Mouse (Mus musculus) midbrain, embryonic 11.5 days (tissue): Measurements from ENCODE around the gene Tnnt3. TPM values are rescaled to one million over a fixed set of nuclear protein-coding genes. Genes with fewer than 3 reads are reported as not detected.
A peak's percentile ranks its signal among the peaks of the same experiment; 100 is the strongest.

Experiments used
- ATAC-seq: fragments of 200-750 bp; cut with Nextera tagmentation; 2 replicates; pipeline ENCODE4 v1.8.0; 2017; ENCODE audit warnings: moderate TSS enrichment, moderate library complexity; ENCODE audit not compliant: low FRiP score
- DNase-seq: peaks from one replicate; pipeline ENCODE4 v3.0.0; 2015; ENCODE audit warnings: low spot score; ENCODE audit errors: missing footprints
- H3K27ac ChIP-seq: fragments of 300-500 bp; sonication (generic); 2 replicates; pipeline ENCODE4 v1.5.1; 2014; ENCODE audit warnings: low read depth, low read length
- H3K27me3 ChIP-seq: fragments of 300-500 bp; sonication (generic); 2 replicates; pipeline ENCODE4 v1.6.1; 2014; ENCODE audit warnings: mild to moderate bottlenecking, low read length, moderate library complexity, mixed read lengths; ENCODE audit not compliant: control insufficient read depth, insufficient read depth
- H3K36me3 ChIP-seq: fragments of 300-500 bp; sonication (generic); 2 replicates; pipeline ENCODE4 v1.6.1; 2014; ENCODE audit warnings: mild to moderate bottlenecking, low read length, moderate library complexity, mixed read lengths; ENCODE audit not compliant: control insufficient read depth, insufficient read depth
- H3K4me1 ChIP-seq: fragments of 300-500 bp; sonication (generic); 2 replicates; pipeline ENCODE4 v1.6.1; 2014; ENCODE audit warnings: low read length; ENCODE audit not compliant: control insufficient read depth, insufficient read depth
- H3K4me2 ChIP-seq: fragments of 300-500 bp; sonication (generic); 2 replicates; pipeline ENCODE4 v1.6.1; 2014; ENCODE audit warnings: mild to moderate bottlenecking, moderate library complexity
- H3K4me3 ChIP-seq: fragments of 300-500 bp; sonication (generic); 2 replicates; pipeline ENCODE4 v1.5.1; 2014; ENCODE audit warnings: low read depth, low read length
- H3K9ac ChIP-seq: fragments of 300-500 bp; sonication (generic); 2 replicates; pipeline ENCODE4 v1.6.1; 2014; ENCODE audit warnings: low read length
- H3K9me3 ChIP-seq: fragments of 300-500 bp; sonication (generic); 2 replicates; pipeline ENCODE4 v1.6.1; 2016; ENCODE audit warnings: low read length; ENCODE audit not compliant: control insufficient read depth
- WGBS: fragments of 180-500 bp; shearing (Covaris S2); extraction: QIAGEN DNeasy Blood & Tissue Kit; methylation state at CpG from one replicate; pipeline ENCODE4 v1.1.7; 2014; 5-methylcytosine and 5-hydroxymethylcytosine counted together
- polyA plus RNA-seq: library from polyadenylated mRNA; unstranded; fragments of >200 nt; fragmentation: Nextera tagmentation; extraction: Ambion mirVana; gene quantifications from 2 replicates; pipeline ENCODE4 v1.2.1, GENCODE M21; 2014

Tnnt3 gene
- polyA plus RNA-seq, 1 experiment from 2014 or later: 2.0 TPM

GRCm38 (mm10) chr7:142460636-142461077, 38.0 kb upstream of the Tnnt3 start, which contains the start of gene Lsp1:
Gene Lsp1, plus strand, starts transcription at chr7:142460809.
- H3K9me3 ChIP-seq: no peaks in the 10 kb centered on the region
- no peak within 1 kb of the TSS for H3K27ac ChIP-seq

GRCm38 (mm10) chr7:142461446-142461845, 37.2 kb upstream of the Tnnt3 start:
- ATAC-seq (no peak), DNase-seq (peak; percentile 19)
- H3K4me2 ChIP-seq: no peak overlapping the region
- H3K36me3 ChIP-seq: no peaks in the 10 kb centered on the region
- no peak overlapping the region for H3K9ac ChIP-seq
- H3K9me3 ChIP-seq: no peaks in the 10 kb centered on the region
- no peak overlapping the region for H3K4me3 ChIP-seq
- H3K4me1 ChIP-seq: 0 out of 2 replicates have a peak, but pooled peaks cover 5% of the 10 kb centered on the region
- 85% methylated on average over 2 of the region's 2 CpGs for WGBS
- no peak overlapping the region for H3K27ac ChIP-seq
- no peaks in the 10 kb centered on the region for H3K27me3 ChIP-seq

More at GRCm38 (mm10) chr7:142460636-142461077, 38.0 kb upstream of the Tnnt3 start, which contains the start of gene Lsp1:
- Histone ChIP-seq H3K4me1 (peaks cover 7% of the 10 kb centered on the region; the same call in 1 of the 2 replicates), H3K4me3 (no peak within 1 kb of the TSS), H3K4me2 (no peak within 1 kb of the TSS), H3K36me3 (no peaks in the 10 kb centered on the region), H3K9ac (no peak within 1 kb of the TSS), H3K27me3 (no peaks in the 10 kb centered on the region)
- 93% methylated on average over 7 of the region's 7 CpGs for WGBS
- DNase-seq (no peak), ATAC-seq (no peak)

- H3K9me3 ChIP-seq: no peaks in the 10 kb centered on the region
- ATAC-seq (no peak), DNase-seq (no peak)
- no peak overlapping the region for H3K9ac ChIP-seq
- H3K27me3 ChIP-seq: no peaks in the 10 kb centered on the region
- no peak overlapping the region for H3K27ac ChIP-seq
- no peaks in the 10 kb centered on the region for H3K4me1 ChIP-seq
- no peaks in the 10 kb centered on the region for H3K36me3 ChIP-seq
- H3K4me3 ChIP-seq: no peak overlapping the region
- no peak overlapping the region for H3K4me2 ChIP-seq
- WGBS: 86% methylated on average over 6 of the region's 6 CpGs
Observed at GRCm38 (mm10) chr7:142462190-142462589, 36.4 kb upstream of the Tnnt3 start.

- ATAC-seq (no peak), DNase-seq (no peak)
- WGBS: 68% methylated on average over 4 of the region's 4 CpGs
- no peaks in the 10 kb centered on the region for H3K36me3 ChIP-seq
- H3K9ac ChIP-seq: no peak overlapping the region
- no peaks in the 10 kb centered on the region for H3K27me3 ChIP-seq
- no peaks in the 10 kb centered on the region for H3K4me1 ChIP-seq
- no peak overlapping the region for H3K4me2 ChIP-seq
- H3K4me3 ChIP-seq: no peak overlapping the region
- H3K9me3 ChIP-seq: no peaks in the 10 kb centered on the region
- H3K27ac ChIP-seq: no peak overlapping the region
Observed at GRCm38 (mm10) chr7:142462594-142463078, 36.0 kb upstream of the Tnnt3 start.

- Histone ChIP-seq H3K27me3 (no peaks in the 10 kb centered on the region), H3K27ac (no peak overlapping the region), H3K4me1 (peaks cover 15% of the 10 kb centered on the region), H3K4me3 (no peak overlapping the region), H3K4me2 (no peak overlapping the region), H3K9me3 (no peaks in the 10 kb centered on the region), H3K36me3 (no peaks in the 10 kb centered on the region), H3K9ac (no peak overlapping the region)
- peak; percentile 74 for DNase-seq
- ATAC-seq: no peak
- 83% methylated on average over 7 of the region's 7 CpGs for WGBS
Observed at GRCm38 (mm10) chr7:142470171-142470691, 28.4 kb upstream of the Tnnt3 start.

GRCm38 (mm10) chr7:142470808-142471413, 27.7 kb upstream of the Tnnt3 start:
- 21% methylated on average over 4 of the region's 4 CpGs for WGBS
- Histone ChIP-seq H3K27me3 (no peaks in the 10 kb centered on the region), H3K9me3 (no peaks in the 10 kb centered on the region), H3K9ac (no peak overlapping the region), H3K4me2 (no peak overlapping the region), H3K27ac (no peak overlapping the region), H3K4me1 (peaks cover 15% of the 10 kb centered on the region), H3K36me3 (no peaks in the 10 kb centered on the region), H3K4me3 (no peak overlapping the region)
- DNase-seq (peak; percentile 88), ATAC-seq (peak; percentile 57; the same call in 1 of the 2 replicates)

GRCm38 (mm10) chr7:142471414-142471861, 27.2 kb upstream of the Tnnt3 start:
- Histone ChIP-seq H3K36me3 (no peaks in the 10 kb centered on the region), H3K27ac (peak overlapping the region; percentile 47), H3K9me3 (no peaks in the 10 kb centered on the region), H3K27me3 (no peaks in the 10 kb centered on the region), H3K4me1 (peaks cover 15% of the 10 kb centered on the region), H3K9ac (peak overlapping the region; percentile 55), H3K4me3 (no peak overlapping the region), H3K4me2 (no peak overlapping the region)
- ATAC-seq: peak; percentile 43; the same call in 1 of the 2 replicates
- DNase-seq: peak; percentile 87
- WGBS: 26% methylated on average over 6 of the region's 6 CpGs

GRCm38 (mm10) chr7:142471884-142472570, 26.6 kb upstream of the Tnnt3 start:
- WGBS: 33% methylated on average over 15 of the region's 15 CpGs
- H3K4me2 ChIP-seq: no peak overlapping the region
- peak overlapping the region; percentile 55 for H3K9ac ChIP-seq
- peak overlapping the region; percentile 47 for H3K27ac ChIP-seq
- H3K4me3 ChIP-seq: no peak overlapping the region
- peaks cover 15% of the 10 kb centered on the region for H3K4me1 ChIP-seq
- H3K27me3 ChIP-seq: no peaks in the 10 kb centered on the region
- DNase-seq: peak; percentile 88
- no peaks in the 10 kb centered on the region for H3K9me3 ChIP-seq
- no peaks in the 10 kb centered on the region for H3K36me3 ChIP-seq
- ATAC-seq: 0 out of 2 replicates have a peak, but pooled peaks have one; percentile 18

GRCm38 (mm10) chr7:142472936-142473335, 25.7 kb upstream of the Tnnt3 start:
- Histone ChIP-seq H3K27me3 (no peaks in the 10 kb centered on the region), H3K4me2 (no peak overlapping the region), H3K4me1 (peaks cover 15% of the 10 kb centered on the region), H3K9ac (no peak overlapping the region), H3K36me3 (no peaks in the 10 kb centered on the region), H3K27ac (no peak overlapping the region), H3K9me3 (no peaks in the 10 kb centered on the region), H3K4me3 (no peak overlapping the region)
- WGBS: 86% methylated on average over 4 of the region's 4 CpGs
- no peak for DNase-seq
- ATAC-seq: no peak
